In the genomic region with DNA sequence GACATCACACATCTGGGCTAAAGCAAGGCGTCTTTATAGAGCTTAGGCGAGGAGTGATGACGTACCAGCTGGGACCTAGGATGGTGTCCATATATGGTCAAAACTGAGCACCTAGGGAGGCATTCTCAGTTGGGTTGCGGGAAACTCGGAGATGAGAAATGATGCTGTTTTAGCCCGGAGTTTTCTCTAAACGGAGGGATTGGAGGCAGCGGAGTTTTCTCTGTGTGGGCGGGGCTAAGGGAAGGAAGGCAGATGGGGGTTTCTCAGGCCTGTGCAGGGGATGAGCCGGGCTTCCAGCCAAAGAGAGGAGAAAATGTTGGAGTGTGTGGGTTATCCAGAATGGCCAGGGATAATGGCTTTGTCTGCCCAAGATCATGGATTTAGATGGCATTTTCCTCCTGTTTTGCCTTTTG, we compare ENCODE assay signal across 10 mouse cellular contexts.
DNase-seq lines count a peak whose midpoint lies in the region; ATAC-seq lines count a peak whose summit lies in the region.
"Had no signal": no experiment of that assay in that cellular context is flagged by ENCODE, and none has a peak within 500 bp of the region (broad histone marks: within the 10 kb centered on the region; RNA-seq: fewer than 3 reads in every experiment).

No protein-coding gene starts in this region.

- H3K27me3 ChIP-seq in embryonic facial prominence, embryonic 15.5 days, result no peaks in the 10 kb centered on the region
- H3K27me3 ChIP-seq in limb, embryonic 10.5 days (ENCODE audit: low read depth, poor library complexity, severe bottlenecking), result no peaks in the 10 kb centered on the region
- H3K27me3 ChIP-seq: neural tube, embryonic 12.5 days had no signal

- H3K9ac ChIP-seq in embryonic facial prominence, embryonic 15.5 days, result no peak overlapping the region
- H3K9ac ChIP-seq: neural tube, embryonic 12.5 days had no signal

- no peaks in the 10 kb centered on the region for H3K36me3 ChIP-seq in embryonic facial prominence, embryonic 15.5 days
- H3K36me3 ChIP-seq in limb, embryonic 10.5 days, result 0 out of 2 replicates have a peak, but pooled peaks cover 2% of the 10 kb centered on the region
- H3K36me3 ChIP-seq: neural tube, embryonic 12.5 days had no signal

- no peak overlapping the region for H3K4me2 ChIP-seq in embryonic facial prominence, embryonic 15.5 days (replicated peaks)
- H3K4me2 ChIP-seq: heart, embryonic 11.5 days; neural tube, embryonic 12.5 days had no signal

- peaks cover 13% of the 10 kb centered on the region; the same call in 1 of the 2 replicates for H3K4me1 ChIP-seq in embryonic facial prominence, embryonic 15.5 days
- peaks cover 31% of the 10 kb centered on the region for H3K4me1 ChIP-seq in limb, embryonic 10.5 days

- H3K9me3 ChIP-seq in embryonic facial prominence, embryonic 15.5 days (replicated peaks), result no peaks in the 10 kb centered on the region
- no peaks in the 10 kb centered on the region for H3K9me3 ChIP-seq in limb, embryonic 10.5 days (replicated peaks)
- H3K9me3 ChIP-seq: neural tube, embryonic 12.5 days had no signal

- 50% methylated on average over 10 of the region's 10 CpGs for WGBS in embryonic facial prominence, embryonic 15.5 days
- WGBS in limb, embryonic 10.5 days, result 67% methylated on average over 10 of the region's 10 CpGs

- DNase-seq in layer of hippocampus, adult 11-12 months (ENCODE audit: low spot score), result peak; percentile 17
- DNase-seq in layer of hippocampus, adult 9-10 months (ENCODE audit: low spot score), result no peak
- DNase-seq in ZHBTc4 (ENCODE audit: low read depth, low spot score), result peak; percentile 12
- no peak for DNase-seq in limb, embryonic 10.5 days (ENCODE audit: low spot score)
- DNase-seq in gastrocnemius, postnatal 4 days (ENCODE audit: low spot score in 2 of 2), result no peak
- DNase-seq in adrenal gland, adult (ENCODE audit: inconsistent age in 2 of 2, low spot score in 1 of 2), result no peak
- DNase-seq: thymus, postnatal 25 days had no signal

- H3K4me3 ChIP-seq in embryonic facial prominence, embryonic 15.5 days (replicated peaks), result no peak overlapping the region
- no peak overlapping the region for H3K4me3 ChIP-seq in limb, embryonic 10.5 days
- H3K4me3 ChIP-seq: neural tube, embryonic 12.5 days had no signal

- peak; percentile 70; the same call in 1 of the 2 replicates for ATAC-seq in embryonic facial prominence, embryonic 15.5 days (ENCODE audit: insufficient number of reproducible peaks, low FRiP score, low TSS enrichment, low read depth)

- H3K27ac ChIP-seq in embryonic facial prominence, embryonic 15.5 days (replicated peaks), result peak overlapping the region; percentile 24
- H3K27ac ChIP-seq in limb, embryonic 10.5 days, result 0 out of 2 replicates have a peak overlapping the region, but pooled peaks have one; percentile 4
- H3K27ac ChIP-seq: neural tube, embryonic 12.5 days had no signal

Comparison
In these comparisons a context has a peak if more than half of its experiments do, and no peak if none do; other contexts are left out.
1. DNase-seq: peak in layer of hippocampus, adult 11-12 months (single experiment) and ZHBTc4 (single experiment); none in layer of hippocampus, adult 9-10 months (single experiment), limb, embryonic 10.5 days (single experiment), gastrocnemius, postnatal 4 days (0 of 2) and adrenal gland, adult (0 of 2).